In genomic region chr13:23426335-23426734, GRCm38 (mm10) we compare ENCODE assay signal across 9 mouse cellular contexts. TPM values are rescaled to one million over a fixed set of nuclear protein-coding genes. Genes with fewer than 3 reads are reported as not detected.
DNase-seq lines count a peak whose midpoint lies in the region; ATAC-seq and TF ChIP-seq lines count a peak whose summit lies in the region.
"Had no signal": no experiment of that assay in that cellular context is flagged by ENCODE, and none has a peak within 500 bp of the region (broad histone marks: within the 10 kb centered on the region; RNA-seq: fewer than 3 reads in every experiment).

No protein-coding gene starts in this region.

- no peak for TF ChIP-seq POLR2A in heart, adult 2 months (IDR thresholded peaks at IDR 0.05; ENCODE audit: insufficient read depth, low read depth, low read length)
- no peak for TF ChIP-seq POLR2A in MEL (IDR thresholded peaks at IDR 0.05; ENCODE audit: control insufficient read depth in 1 of 2, insufficient read depth in 1 of 2, low read depth in 1 of 2, low read length in 2 of 2, poor library complexity in 1 of 2)

- intact Hi-C loops in heart, adult 2 months (cut with DNase I), result no loop called here

- no peak overlapping the region for H3K9ac ChIP-seq in heart, adult 2 months (ENCODE audit: low read depth, low read length)
- H3K9ac ChIP-seq in MEL (ENCODE audit: control insufficient read depth, low read depth, low read length, poor library complexity, severe bottlenecking), result peak overlapping the region; percentile 55
- no peak overlapping the region for H3K9ac ChIP-seq in hindbrain, postnatal 0 days (replicated peaks; ENCODE audit: low read length)

- no peak for TF ChIP-seq EP300 in heart, adult 2 months (IDR thresholded peaks at IDR 0.05; ENCODE audit: insufficient read depth, low read depth, low read length)
- TF ChIP-seq EP300 in MEL (IDR thresholded peaks at IDR 0.05; ENCODE audit: low read depth in 1 of 2, low read length in 2 of 2), result no peak

- no peak for ATAC-seq in hindbrain, postnatal 0 days
- no peak for ATAC-seq in megakaryocyte progenitor cell, adult 5-6 weeks (replicated peaks; ENCODE audit: poor library complexity)

- WGBS in heart, adult 2 months, result 48% methylated on average over 8 of the region's 8 CpGs
- 10% methylated on average over 8 of the region's 8 CpGs for WGBS in hindbrain, postnatal 0 days

- H3K27me3 ChIP-seq in heart, adult 2 months (ENCODE audit: control insufficient read depth, insufficient read depth, low read length), result no peaks in the 10 kb centered on the region
- H3K27me3 ChIP-seq in MEL (ENCODE audit: control insufficient read depth in 1 of 2, insufficient read depth in 2 of 2, low read length in 2 of 2), result no peaks in the 10 kb centered on the region
- H3K27me3 ChIP-seq in hindbrain, postnatal 0 days (ENCODE audit: insufficient read depth, low read length), result no peaks in the 10 kb centered on the region

- H3K36me3 ChIP-seq in heart, adult 2 months (ENCODE audit: control insufficient read depth, insufficient read depth, low read length), result no peaks in the 10 kb centered on the region; the same call in 1 of the 2 replicates
- H3K36me3 ChIP-seq in MEL (ENCODE audit: control insufficient read depth in 1 of 2, insufficient read depth in 2 of 2, low read length in 2 of 2), result peaks cover 0 to 4% of the 10 kb centered on the region in 2 experiments; a peak in 1 of 4 replicates
- H3K36me3 ChIP-seq in hindbrain, postnatal 0 days (ENCODE audit: insufficient read depth, low read length), result peaks cover 9% of the 10 kb centered on the region

- H3K4me1 ChIP-seq in heart, adult 2 months (ENCODE audit: control insufficient read depth, insufficient read depth, low read length), result peaks cover 1% of the 10 kb centered on the region; the same call in 1 of the 2 replicates
- peaks cover 0 to 8% of the 10 kb centered on the region in 2 experiments; a peak in 2 of 4 replicates for H3K4me1 ChIP-seq in MEL (ENCODE audit: control insufficient read depth in 1 of 2, insufficient read depth in 2 of 2, low read length in 2 of 2)
- peaks cover 7% of the 10 kb centered on the region for H3K4me1 ChIP-seq in hindbrain, postnatal 0 days (ENCODE audit: insufficient read depth, low read length)

- no peak for TF ChIP-seq CTCF in heart, adult 2 months (IDR thresholded peaks at IDR 0.05)
- TF ChIP-seq CTCF in MEL (IDR thresholded peaks at IDR 0.05 in 2 of 3, conservative IDR thresholded peaks at IDR 0.05 in 1 of 3; ENCODE audit: control insufficient read depth in 1 of 3, insufficient read depth in 1 of 3, low read depth in 2 of 3, low read length in 3 of 3, poor library complexity in 1 of 3, severe bottlenecking in 1 of 3), result no peak
- TF ChIP-seq CTCF in hindbrain, postnatal 0 days (IDR thresholded peaks at IDR 0.05; ENCODE audit: low read depth), result no peak

- H3K4me2 ChIP-seq in hindbrain, postnatal 0 days (ENCODE audit: low read depth, low read length), result peak overlapping the region; percentile 75; the same call in 1 of the 2 replicates

- H3K9me3 ChIP-seq in MEL (replicated peaks; ENCODE audit: insufficient read depth, low read length), result no peaks in the 10 kb centered on the region
- no peaks in the 10 kb centered on the region for H3K9me3 ChIP-seq in hindbrain, postnatal 0 days (ENCODE audit: low read length)

- H3K27ac ChIP-seq in heart, adult 2 months, result no peak overlapping the region
- peak overlapping the region; percentile 33; the same call in 1 of the 2 replicates for H3K27ac ChIP-seq in MEL (ENCODE audit: control insufficient read depth, low read depth, low read length)
- no peak overlapping the region for H3K27ac ChIP-seq in hindbrain, postnatal 0 days
- H3K27ac ChIP-seq: kidney, postnatal 0 days had no signal

- H3K4me3 ChIP-seq in heart, adult 2 months, result no peak overlapping the region
- peak overlapping the region; percentile 12 to 53 for H3K4me3 ChIP-seq in MEL (ENCODE audit: control insufficient read depth in 1 of 2, insufficient read depth in 1 of 2, low read depth in 2 of 2, low read length in 2 of 2)
- H3K4me3 ChIP-seq in hindbrain, postnatal 0 days (ENCODE audit: low read length), result no peak overlapping the region

- TF ChIP-seq RAD21 in MEL (IDR thresholded peaks at IDR 0.05; ENCODE audit: low read depth, low read length), result no peak

- no peaks in the 10 kb centered on the region for H3K79me2 ChIP-seq in heart, adult 2 months (replicated peaks; ENCODE audit: control insufficient read depth, insufficient read depth, low read length)
- H3K79me2 ChIP-seq in MEL (ENCODE audit: control insufficient read depth, insufficient read depth, low read length, poor library complexity), result peaks cover 15% of the 10 kb centered on the region

- DNase-seq in heart, postnatal 4 days, result peak; percentile 36
- no peak for DNase-seq in heart, adult 2 months
- DNase-seq in 416B (ENCODE audit: low read depth) (peak; percentile 90), MEL (ENCODE audit: low read depth, low spot score) (peak; percentile 92)
- DNase-seq in hindbrain, postnatal 0 days (ENCODE audit: low spot score), result peak; percentile 57
- no peak for DNase-seq in spleen, postnatal 36 days (ENCODE audit: low spot score in 2 of 2)
- DNase-seq in urinary bladder, postnatal 14 days (ENCODE audit: low spot score), result no peak

TF ChIP-seq in MEL, 35 proteins besides CTCF, POLR2A, EP300 and RAD21:
- TF ChIP-seq USF1 (IDR thresholded peaks at IDR 0.05; ENCODE audit: low read depth, low read length), result no peak
- peak; percentile 100 for TF ChIP-seq TBP (IDR thresholded peaks at IDR 0.05; ENCODE audit: low read depth, low read length)
TF ChIP-seq in MEL: peak in this region for 1.

RNA-seq across cellular contexts. Expression of gene Abt1, which starts 2.7 kb away (rescaled TPM):
- total RNA-seq in heart, postnatal 4 days (2021), result 1 to 10 TPM; 5.0 to 5.6 TPM
- total RNA-seq in heart, adult 2 months (2021), result 1 to 10 TPM; 3.9 to 5.1 TPM
- polyA plus RNA-seq in heart, adult 2 months (2012; rRNA removed), result 2.4 and 3.1 TPM in 2 replicates
- 12.5 and 16.2 TPM in 2 replicates for total RNA-seq in MEL (2012; rRNA removed)
- polyA plus RNA-seq in MEL (2012; ENCODE audit: insufficient read depth in 1 of 2, insufficient read length in 2 of 2, low read depth in 1 of 2, low replicate concordance in 2 of 2, missing spikeins in 1 of 2), result 10 to 100 TPM in 1 of 2 experiments, not detected in 1; 14.2 TPM
- total RNA-seq in hindbrain, postnatal 0 days (2014; rRNA removed), result 5.0 and 5.5 TPM in 2 replicates
- 7.2 and 7.6 TPM in 2 replicates for polyA plus RNA-seq in hindbrain, postnatal 0 days (2015; fragmentation: Nextera tagmentation; extraction: Ambion mirVana)
- 7.1 and 7.4 TPM in 2 replicates for total RNA-seq in megakaryocyte progenitor cell, adult 5-6 weeks (2015)
- 9.5 and 11.0 TPM in 2 replicates for total RNA-seq in megakaryocyte progenitor cell, adult 5-6 weeks (2017)

RNA-seq across cellular contexts. Expression of gene Btn1a1, which starts 39.4 kb away (rescaled TPM):
- total RNA-seq in heart, postnatal 4 days (2021), result under 1 TPM; 0.11 to 0.24 TPM
- not detected for total RNA-seq in heart, adult 2 months (2021)
- polyA plus RNA-seq in heart, adult 2 months (2012; rRNA removed), result 0.20 TPM in 1 of 2 replicates, not detected in the other
- total RNA-seq in MEL (2012; rRNA removed), result 0.07 TPM in 1 of 2 replicates, not detected in the other
- under 1 TPM in 1 of 2 experiments, not detected in 1; 0.25 TPM for polyA plus RNA-seq in MEL (2012; ENCODE audit: insufficient read depth in 1 of 2, insufficient read length in 2 of 2, low read depth in 1 of 2, low replicate concordance in 2 of 2, missing spikeins in 1 of 2)
- 0.40 and 0.89 TPM in 2 replicates for total RNA-seq in hindbrain, postnatal 0 days (2014; rRNA removed)
- polyA plus RNA-seq in hindbrain, postnatal 0 days (2015; fragmentation: Nextera tagmentation; extraction: Ambion mirVana), result 0.15 and 0.24 TPM in 2 replicates
- total RNA-seq in megakaryocyte progenitor cell, adult 5-6 weeks (2015), result not detected in 2 replicates
- total RNA-seq in megakaryocyte progenitor cell, adult 5-6 weeks (2017), result not detected in 2 replicates
- polyA plus RNA-seq: kidney, postnatal 0 days had no signal

RNA-seq across cellular contexts. Expression of gene Zfp322a, which starts 57.3 kb away (rescaled TPM):
- 10 to 100 TPM; 17.6 to 23.5 TPM for total RNA-seq in heart, postnatal 4 days (2021)
- total RNA-seq in heart, adult 2 months (2021), result 10 to 100 TPM; 14.8 to 15.8 TPM
- 1.5 and 5.3 TPM in 2 replicates for polyA plus RNA-seq in heart, adult 2 months (2012; rRNA removed)
- 7.0 and 8.4 TPM in 2 replicates for total RNA-seq in MEL (2012; rRNA removed)
- 1 to 10 TPM in 1 of 2 experiments, not detected in 1; 5.7 TPM for polyA plus RNA-seq in MEL (2012; ENCODE audit: insufficient read depth in 1 of 2, insufficient read length in 2 of 2, low read depth in 1 of 2, low replicate concordance in 2 of 2, missing spikeins in 1 of 2)
- 11.9 and 15.7 TPM in 2 replicates for total RNA-seq in hindbrain, postnatal 0 days (2014; rRNA removed)
- 29.3 and 30.0 TPM in 2 replicates for polyA plus RNA-seq in hindbrain, postnatal 0 days (2015; fragmentation: Nextera tagmentation; extraction: Ambion mirVana)
- total RNA-seq in megakaryocyte progenitor cell, adult 5-6 weeks (2015), result 21.9 and 24.3 TPM in 2 replicates
- 39.4 and 75.5 TPM in 2 replicates for total RNA-seq in megakaryocyte progenitor cell, adult 5-6 weeks (2017)

Comparison
In these comparisons a context has a peak if more than half of its experiments do, and no peak if none do; other contexts are left out.
1. DNase-seq: peak in heart, postnatal 4 days (single experiment), 416B (single experiment), MEL (single experiment) and hindbrain, postnatal 0 days (single experiment); none in heart, adult 2 months (0 of 2), spleen, postnatal 36 days (0 of 2) and urinary bladder, postnatal 14 days (single experiment).
2. H3K4me3 ChIP-seq: peak in MEL (2 of 2); none in heart, adult 2 months (single experiment) and hindbrain, postnatal 0 days (single experiment).